Mouse (Mus musculus) E14TG2a.4 (cell line): ENCODE data around the gene Ube2t.

Experiments used
- H3K27me3 ChIP-seq: 2 replicates; pipeline ENCODE4 v1.6.1; 2014; ENCODE audit warnings: low read length, control low read depth; ENCODE audit not compliant: insufficient read depth
- H3K36me3 ChIP-seq: 2 replicates; pipeline ENCODE4 v1.6.1; 2014; ENCODE audit warnings: low read length, control low read depth; ENCODE audit not compliant: insufficient read depth
- H3K4me1 ChIP-seq: replicated peaks from 2 replicates; pipeline ENCODE4 v1.6.1; 2014; ENCODE audit warnings: low read depth, low read length, control low read depth
- H3K4me3 ChIP-seq: replicated peaks from 2 replicates; pipeline ENCODE4 v1.5.1; 2014; ENCODE audit warnings: mild to moderate bottlenecking, low read length
- H3K9me3 ChIP-seq: 2 replicates; pipeline ENCODE4 v1.6.1; 2014; ENCODE audit warnings: low read length, control low read depth
- CTCF ChIP-seq: conservative IDR thresholded peaks from 2 replicates; pipeline ENCODE4 v1.5.1; 2014; ENCODE audit warnings: low read length
- NANOG ChIP-seq: IDR thresholded peaks from 2 replicates; pipeline ENCODE4 v1.6.1; 2014; ENCODE audit warnings: borderline replicate concordance, low read length, mixed read lengths
- POU5F1 ChIP-seq: IDR thresholded peaks from 2 replicates; pipeline ENCODE4 v1.6.1; 2014; ENCODE audit warnings: low read length, borderline replicate concordance

Gene Ube2t

DNA sequence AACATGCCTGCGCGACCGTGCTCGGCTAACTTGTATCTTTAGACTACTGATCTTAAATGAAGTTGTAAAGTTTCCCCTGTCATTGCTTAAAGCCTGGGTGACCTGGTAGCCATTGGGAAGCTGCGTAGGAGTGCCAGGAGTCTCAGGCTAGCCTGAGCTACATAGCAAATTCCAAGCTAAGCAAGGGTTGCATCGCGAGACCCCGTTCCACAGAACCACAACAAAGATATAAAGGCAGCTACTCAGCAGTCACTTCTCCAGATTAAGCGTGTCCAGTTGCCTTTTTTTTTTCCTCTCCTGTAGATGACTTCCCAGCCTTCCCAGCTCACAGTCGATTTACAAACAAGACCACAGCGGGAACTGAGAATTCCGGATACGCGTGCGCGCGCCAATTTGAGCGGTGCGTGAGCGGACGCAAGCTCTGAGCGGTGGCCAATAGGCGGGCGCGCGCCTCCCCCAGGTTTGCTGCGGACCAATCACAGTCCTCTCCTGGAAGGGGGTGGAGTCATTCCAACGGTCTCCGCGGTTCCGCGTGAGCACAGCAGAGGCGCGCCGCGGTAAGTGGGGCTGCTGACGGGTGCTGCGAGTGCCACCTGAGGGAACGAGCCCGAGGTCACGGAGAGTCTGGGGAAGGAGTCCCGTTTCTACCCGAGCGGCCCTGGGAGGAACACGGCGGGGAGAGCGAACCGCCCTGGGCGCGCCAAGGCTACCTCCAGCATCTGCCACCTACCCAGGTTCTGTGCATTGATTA, at the start of gene Ube2t:
Gene Ube2t (plus strand): TSS at position 513 of the 751 bp plus-strand sequence.
- peaks cover 32% of the 10 kb centered on the region for H3K4me1 ChIP-seq
- H3K4me3 ChIP-seq: peak within 1 kb of the TSS; percentile 87
- TF ChIP-seq NANOG (no peak), CTCF (no peak), POU5F1 (no peak)

GRCm38 (mm10) chr1:134913535-134913934, 48.8 kb upstream of the Ube2t start:
- TF ChIP-seq POU5F1: no peak
- TF ChIP-seq CTCF: no peak
- no peak for TF ChIP-seq NANOG
- Histone ChIP-seq H3K4me3 (no peak overlapping the region), H3K27me3 (no peaks in the 10 kb centered on the region), H3K36me3 (no peaks in the 10 kb centered on the region), H3K4me1 (peaks cover 13% of the 10 kb centered on the region; the same call in 1 of the 2 replicates), H3K9me3 (no peaks in the 10 kb centered on the region)

More for the DNA sequence above, at the start of gene Ube2t:
- Histone ChIP-seq H3K9me3 (no peaks in the 10 kb centered on the region), H3K36me3 (peaks cover 26% of the 10 kb centered on the region), H3K27me3 (no peaks in the 10 kb centered on the region)

DNA sequence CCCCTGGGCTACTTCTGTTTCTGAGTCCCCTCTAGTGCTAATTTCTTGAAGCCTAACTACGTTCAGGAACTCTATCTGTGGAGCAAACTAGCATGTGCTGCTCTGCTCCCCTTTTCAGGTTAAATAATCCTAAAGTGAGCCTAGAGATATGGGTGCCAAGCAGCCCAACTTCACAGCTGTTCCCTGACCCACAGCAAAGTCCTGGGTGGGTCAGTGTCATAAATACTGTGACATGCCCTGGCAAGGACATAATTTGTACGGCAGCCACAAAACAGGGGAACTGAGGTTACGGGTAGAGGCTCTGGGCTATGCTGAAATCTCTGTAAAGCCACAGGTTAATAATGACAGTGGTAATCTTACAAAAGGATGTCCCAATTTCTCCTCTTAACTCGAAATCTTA, 46.9 kb upstream of the Ube2t start:
- H3K9me3 ChIP-seq: no peaks in the 10 kb centered on the region
- H3K4me1 ChIP-seq: peaks cover 2% of the 10 kb centered on the region; the same call in 1 of the 2 replicates
- H3K36me3 ChIP-seq: no peaks in the 10 kb centered on the region
- no peaks in the 10 kb centered on the region for H3K27me3 ChIP-seq
- no peak overlapping the region for H3K4me3 ChIP-seq
- TF ChIP-seq CTCF (no peak), NANOG (no peak), POU5F1 (no peak)

GRCm38 (mm10) chr1:134919010-134919409, 43.4 kb upstream of the Ube2t start:
- TF ChIP-seq POU5F1 (no peak), CTCF (no peak), NANOG (no peak)
- Histone ChIP-seq H3K27me3 (no peaks in the 10 kb centered on the region), H3K36me3 (no peaks in the 10 kb centered on the region), H3K4me3 (no peak overlapping the region), H3K4me1 (no peaks in the 10 kb centered on the region), H3K9me3 (no peaks in the 10 kb centered on the region)

- Histone ChIP-seq H3K4me3 (no peak overlapping the region), H3K36me3 (no peaks in the 10 kb centered on the region), H3K4me1 (peaks cover 18% of the 10 kb centered on the region), H3K9me3 (no peaks in the 10 kb centered on the region), H3K27me3 (no peaks in the 10 kb centered on the region)
- no peak for TF ChIP-seq NANOG
- no peak for TF ChIP-seq POU5F1
- TF ChIP-seq CTCF: no peak
These were observed 29.9 kb upstream of the Ube2t start for GRCm38 (mm10) chr1:134932431-134932830.

DNA sequence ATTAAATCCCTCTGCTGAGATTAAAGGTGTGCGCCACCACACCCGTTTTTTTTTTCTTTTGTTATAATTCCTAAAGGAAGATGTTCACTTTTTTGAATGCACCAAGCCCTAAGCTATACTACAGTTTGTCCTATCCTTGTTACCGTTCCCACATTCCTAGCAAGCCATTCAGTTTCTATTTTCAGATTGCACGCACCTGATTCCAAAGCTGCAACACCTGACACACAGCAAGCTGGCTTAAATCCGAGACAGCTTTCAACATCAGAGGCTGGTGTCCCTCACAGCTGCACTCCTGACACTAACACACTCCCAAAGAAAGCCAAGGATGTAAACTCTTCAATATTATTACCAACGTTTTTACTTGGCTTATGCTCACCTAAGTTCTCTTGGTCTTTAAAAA, 26.0 kb upstream of the Ube2t start:
- H3K4me3 ChIP-seq: no peak overlapping the region
- no peaks in the 10 kb centered on the region for H3K9me3 ChIP-seq
- TF ChIP-seq POU5F1 (no peak), NANOG (no peak), CTCF (no peak)

GRCm38 (mm10) chr1:134938233-134938632, 24.1 kb upstream of the Ube2t start:
- H3K36me3 ChIP-seq: no peaks in the 10 kb centered on the region
- no peaks in the 10 kb centered on the region for H3K9me3 ChIP-seq
- TF ChIP-seq CTCF (no peak), NANOG (no peak), POU5F1 (no peak)
- H3K4me1 ChIP-seq: peaks cover 26% of the 10 kb centered on the region
- no peak overlapping the region for H3K4me3 ChIP-seq
- H3K27me3 ChIP-seq: no peaks in the 10 kb centered on the region

More for the DNA sequence above, 26.0 kb upstream of the Ube2t start:
- Histone ChIP-seq H3K27me3 (no peaks in the 10 kb centered on the region), H3K36me3 (no peaks in the 10 kb centered on the region), H3K4me1 (peaks cover 30% of the 10 kb centered on the region)

GRCm38 (mm10) chr1:134940863-134941262, 21.5 kb upstream of the Ube2t start:
- Histone ChIP-seq H3K36me3 (no peaks in the 10 kb centered on the region), H3K4me3 (no peak overlapping the region), H3K27me3 (no peaks in the 10 kb centered on the region), H3K9me3 (no peaks in the 10 kb centered on the region), H3K4me1 (peaks cover 17% of the 10 kb centered on the region)
- TF ChIP-seq POU5F1: no peak
- peak; percentile 9; the same call in 1 of the 2 replicates for TF ChIP-seq NANOG
- no peak for TF ChIP-seq CTCF
